Mouse (Mus musculus) CH12.LX (cell line): Measurements from ENCODE around the gene Trim56. TPM values are rescaled to one million over a fixed set of nuclear protein-coding genes. Genes with fewer than 3 reads are reported as not detected.

Source experiments
- DNase-seq: peaks from one replicate; pipeline ENCODE4 v3.0.0-alpha.2; 2013; ENCODE audit errors: extremely low read depth
- H3K27ac ChIP-seq: 2 replicates; pipeline ENCODE4 v1.5.1; 2012; ENCODE audit warnings: low read depth, mild to moderate bottlenecking, control low read depth, moderate library complexity; ENCODE audit not compliant: insufficient read depth
- H3K27me3 ChIP-seq: replicated peaks from 2 replicates; pipeline ENCODE3; 2012; ENCODE audit warnings: inconsistent platforms
- H3K36me3 ChIP-seq, 2 experiments: replicated peaks in 1 of 2; 2 replicates each; pipeline versions ENCODE3 to v1.6.1; 2012; ENCODE audit warnings: inconsistent platforms in 1 of 2, low read length in 1 of 2, mild to moderate bottlenecking in 1 of 2, mixed read lengths in 1 of 2, moderate library complexity in 1 of 2; ENCODE audit not compliant: control insufficient read depth in 1 of 2, insufficient read depth in 1 of 2
- H3K4me1 ChIP-seq, 2 experiments: 2 replicates each; pipeline ENCODE4 v1.6.1; 2012; ENCODE audit warnings: inconsistent platforms in 1 of 2, moderate library complexity in 1 of 2; ENCODE audit not compliant: insufficient read depth in 2 of 2, control insufficient read depth in 1 of 2
- H3K4me2 ChIP-seq: 2 replicates; pipeline ENCODE4 v1.6.1; 2012; ENCODE audit warnings: low read depth, mild to moderate bottlenecking, control low read depth; ENCODE audit not compliant: poor library complexity, insufficient read depth, severe bottlenecking
- H3K4me3 ChIP-seq, 3 experiments: fragments of 150-350 bp in 1 of 3; sonication (generic) in 1 of 3; replicated peaks in 1 of 3; 2 replicates each; pipeline versions ENCODE3 to v1.5.1; 2011 to 2012; ENCODE audit warnings: low read depth in 2 of 3, low read length in 2 of 3, mild to moderate bottlenecking in 2 of 3, moderate library complexity in 2 of 3, control low read depth in 1 of 3, improper control_type of control experiment in 1 of 3, inconsistent platforms in 1 of 3, mixed read lengths in 1 of 3; ENCODE audit not compliant: poor library complexity in 1 of 3
- H3K79me2 ChIP-seq: replicated peaks from 2 replicates; pipeline ENCODE4 v1.6.1; 2012; ENCODE audit warnings: mild to moderate bottlenecking, moderate library complexity; ENCODE audit not compliant: control insufficient read depth, poor library complexity, insufficient read depth, severe bottlenecking; ENCODE audit errors: extremely low read depth
- H3K9ac ChIP-seq: 2 replicates; pipeline ENCODE4 v1.6.1; 2012; ENCODE audit warnings: low read depth, mild to moderate bottlenecking, control low read depth, moderate library complexity; ENCODE audit not compliant: insufficient read depth
- H3K9me3 ChIP-seq: replicated peaks from 2 replicates; pipeline ENCODE3; 2012; ENCODE audit warnings: low read length, inconsistent platforms, mixed read lengths
- BHLHE40 ChIP-seq: IDR thresholded peaks from 2 replicates; pipeline ENCODE4 v1.6.1; 2011; ENCODE audit warnings: mild to moderate bottlenecking, low read depth, low read length, improper control_type of control experiment
- CHD1 ChIP-seq: IDR thresholded peaks from 2 replicates; pipeline ENCODE4 v1.6.1; 2012; ENCODE audit warnings: low read depth, low read length, improper control_type of control experiment, inconsistent platforms
- ELF1 ChIP-seq: IDR thresholded peaks from 2 replicates; pipeline ENCODE4 v1.6.1; 2014; ENCODE audit warnings: low read depth, mild to moderate bottlenecking, inconsistent platforms, low read length, improper control_type of control experiment
- EP300 ChIP-seq: IDR thresholded peaks from 2 replicates; pipeline ENCODE4 v1.6.1; 2011; ENCODE audit warnings: low read length, improper control_type of control experiment
- GABPA ChIP-seq: IDR thresholded peaks from 2 replicates; pipeline ENCODE4 v1.6.1; 2012; ENCODE audit warnings: low read depth, low read length, improper control_type of control experiment, inconsistent platforms; ENCODE audit not compliant: insufficient replicate concordance
- HCFC1 ChIP-seq: IDR thresholded peaks from 2 replicates; pipeline ENCODE4 v1.6.1; 2012; ENCODE audit warnings: low read depth, mild to moderate bottlenecking, inconsistent platforms, low read length, improper control_type of control experiment
- JUN ChIP-seq: IDR thresholded peaks from 2 replicates; pipeline ENCODE4 v1.6.1; 2011; ENCODE audit warnings: low read depth, mild to moderate bottlenecking, low read length, improper control_type of control experiment, moderate library complexity; ENCODE audit not compliant: insufficient read depth
- JUND ChIP-seq: conservative IDR thresholded peaks from 2 replicates; pipeline ENCODE4 v1.6.1; 2011; ENCODE audit warnings: low read depth, low read length, improper control_type of control experiment
- MAZ ChIP-seq: IDR thresholded peaks from 2 replicates; pipeline ENCODE4 v1.6.1; 2012; ENCODE audit warnings: low read depth, mild to moderate bottlenecking, inconsistent platforms, low read length, improper control_type of control experiment, moderate library complexity
- MEF2A ChIP-seq: IDR thresholded peaks from 2 replicates; pipeline ENCODE4 v1.6.1; 2014; ENCODE audit warnings: low read depth, mild to moderate bottlenecking, inconsistent platforms, low read length, improper control_type of control experiment, borderline replicate concordance
- NELFE ChIP-seq: IDR thresholded peaks from 2 replicates; pipeline ENCODE4 v1.6.1; 2011; ENCODE audit warnings: low read depth, low read length, improper control_type of control experiment
- NRF1 ChIP-seq: IDR thresholded peaks from 2 replicates; pipeline ENCODE4 v1.6.1; 2014; ENCODE audit warnings: low read depth, mild to moderate bottlenecking, inconsistent platforms, low read length, improper control_type of control experiment, moderate library complexity
- POLR2A ChIP-seq: IDR thresholded peaks from 2 replicates; pipeline ENCODE4 v1.6.1; 2011; ENCODE audit warnings: low read depth, mild to moderate bottlenecking, improper control_type of control experiment, low read length
- RCOR1 ChIP-seq: conservative IDR thresholded peaks from 2 replicates; pipeline ENCODE4 v1.6.1; 2012; ENCODE audit warnings: low read depth, mild to moderate bottlenecking, inconsistent platforms, low read length, improper control_type of control experiment
- SMC3 ChIP-seq: IDR thresholded peaks from 2 replicates; pipeline ENCODE4 v1.6.1; 2011; ENCODE audit warnings: low read depth, low read length, improper control_type of control experiment
- TBP ChIP-seq: conservative IDR thresholded peaks from 2 replicates; pipeline ENCODE4 v1.6.1; 2011; ENCODE audit warnings: low read depth, low read length, improper control_type of control experiment
- USF1 ChIP-seq: IDR thresholded peaks from 2 replicates; pipeline ENCODE4 v1.6.1; 2014; ENCODE audit warnings: low read depth, mild to moderate bottlenecking, inconsistent platforms, low read length, improper control_type of control experiment
- USF2 ChIP-seq: conservative IDR thresholded peaks from 2 replicates; pipeline ENCODE4 v1.6.1; 2011; ENCODE audit warnings: low read depth, low read length, improper control_type of control experiment
- ZMIZ1 ChIP-seq: IDR thresholded peaks from 2 replicates; pipeline ENCODE4 v1.6.1; 2012; ENCODE audit warnings: low read depth, mild to moderate bottlenecking, inconsistent platforms, low read length, improper control_type of control experiment
- ZNF384 ChIP-seq: IDR thresholded peaks from 2 replicates; pipeline ENCODE4 v1.6.1; 2012; ENCODE audit warnings: low read depth, low read length, improper control_type of control experiment, inconsistent platforms
- dilution Hi-C: fragments of 300-500 bp; cut with MboI; formaldehyde crosslinking; loops from 2 replicates; pipeline ENCODE4 v1.14.3; 2020; ENCODE audit warnings: low sequenced_read_pairs; ENCODE audit not compliant: extremely low pct_unique_long_range_greater_than_20kb, extremely low pct_ligation_motif_present
- in situ Hi-C: fragments of 300-500 bp; cut with MboI; formaldehyde crosslinking; loops from 3 replicates; pipeline ENCODE4 v1.14.3; 2019; ENCODE audit warnings: low sequenced_read_pairs, low pct_ligation_motif_present, low pct_unique_long_range_greater_than_20kb, mixed read lengths
- polyA plus RNA-seq: library from polyadenylated mRNA; unstranded; fragments of >175 nt; gene quantifications from 2 replicates; pipeline ENCODE4 v1.2.1, GENCODE M21; 2012; ENCODE audit warnings: low read depth; ENCODE audit not compliant: insufficient read length
- total RNA-seq, 2 experiments: library from RNA; depleted of rRNA; stranded (reverse); fragments of 300-350 nt in 1 of 2; fragments of >200 nt in 1 of 2; gene quantifications; 2 replicates each; pipeline ENCODE4 v1.2.3; 2012 to 2014

Gene Trim56
- total and polyA plus RNA-seq, 3 experiments = 7.6 to 12.9 (median 11.2) TPM

DNA sequence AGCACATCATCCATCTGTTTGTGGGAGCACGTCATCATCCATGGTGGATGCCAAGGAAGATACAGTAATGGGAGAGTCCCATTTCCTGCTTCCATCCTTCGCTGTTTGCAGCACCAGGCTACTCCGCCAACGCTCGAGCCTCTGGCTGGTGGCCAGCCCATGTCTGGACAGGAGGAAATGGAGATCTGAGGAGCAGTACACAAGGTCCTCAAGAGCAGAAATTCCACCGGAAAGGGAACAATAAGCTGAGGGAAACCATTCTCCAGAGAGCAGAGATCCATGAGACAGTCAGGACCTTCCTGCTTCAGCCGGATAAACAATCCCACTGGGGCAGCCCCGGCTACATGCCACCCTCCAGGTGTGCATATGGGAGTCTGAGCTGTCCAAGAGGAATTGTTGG is 28.6 kb downstream of the Trim56 start:
- Histone ChIP-seq H3K9ac (no peak overlapping the region), H3K27ac (no peak overlapping the region), H3K4me2 (no peak overlapping the region), H3K4me3 (no peak overlapping the region), H3K36me3 (no peaks in the 10 kb centered on the region), H3K79me2 (no peaks in the 10 kb centered on the region), H3K9me3 (peaks cover 15% of the 10 kb centered on the region), H3K4me1 (peaks cover 0 to 7% of the 10 kb centered on the region in 2 experiments; a peak in 2 of 4 replicates), H3K27me3 (peaks cover 20% of the 10 kb centered on the region)
- in situ Hi-C loops = no loop called here
- no peak for TF ChIP-seq NELFE
- TF ChIP-seq JUN = no peak
- TF ChIP-seq ZMIZ1 = no peak
- no peak for TF ChIP-seq MAZ
- TF ChIP-seq USF2 = no peak
- TF ChIP-seq NRF1 = no peak
- TF ChIP-seq POLR2A = no peak
- TF ChIP-seq JUND = no peak
- no peak for TF ChIP-seq ELF1
- dilution Hi-C loops = no loop called here
- no peak for DNase-seq

DNA sequence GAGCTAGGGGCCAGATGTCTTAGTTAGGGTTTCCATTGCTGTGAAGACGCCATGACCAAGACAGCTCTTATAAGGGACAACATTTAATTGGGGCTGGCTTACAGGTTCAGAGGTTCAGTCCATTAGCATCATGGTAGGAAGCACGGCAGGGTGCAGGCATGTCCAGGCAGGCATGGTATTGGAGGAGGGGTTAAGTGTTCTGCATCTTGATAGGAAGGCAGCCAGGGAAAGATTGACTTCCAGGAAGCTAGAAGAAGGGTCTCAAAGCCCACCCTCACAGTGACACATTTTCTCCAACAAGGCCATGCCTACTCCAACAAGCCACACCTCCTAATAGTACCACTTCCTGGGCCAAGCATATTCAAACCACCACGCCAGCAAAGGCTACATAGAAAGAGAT is 30.3 kb downstream of the Trim56 start:
- no peak overlapping the region for H3K4me3 ChIP-seq
- H3K36me3 ChIP-seq = no peaks in the 10 kb centered on the region
- H3K4me1 ChIP-seq = no peaks in the 10 kb centered on the region
- TF ChIP-seq RCOR1 (no peak), JUND (no peak), USF1 (no peak), ZNF384 (no peak), HCFC1 (no peak), CHD1 (no peak), MEF2A (no peak), BHLHE40 (no peak), SMC3 (no peak), MAZ (no peak), EP300 (no peak), GABPA (no peak), NELFE (no peak), TBP (no peak)
- H3K27me3 ChIP-seq = peaks cover 23% of the 10 kb centered on the region
- H3K4me2 ChIP-seq = no peak overlapping the region
- in situ Hi-C loops = no loop called here
- H3K79me2 ChIP-seq = no peaks in the 10 kb centered on the region
- no peak for DNase-seq
- H3K27ac ChIP-seq = no peak overlapping the region
- dilution Hi-C loops = no loop called here
- H3K9ac ChIP-seq = no peak overlapping the region
- peaks cover 19% of the 10 kb centered on the region for H3K9me3 ChIP-seq
